Mouse (Mus musculus) ES-E14 (cell line): ENCODE measurements around the gene Nrg4. TPM values are rescaled to one million over a fixed set of nuclear protein-coding genes. Genes with fewer than 3 reads are reported as not detected.

Source experiments
- DNase-seq: peaks from one replicate; pipeline ENCODE4 v3.0.0-alpha.2; 2013; ENCODE audit warnings: low read depth, low spot score
- H3K27ac ChIP-seq: 2 replicates; pipeline ENCODE4 v1.5.1; 2012; ENCODE audit warnings: low read depth, mild to moderate bottlenecking, low read length, moderate library complexity, mixed read lengths; ENCODE audit not compliant: poor library complexity, insufficient read depth, severe bottlenecking
- H3K36me3 ChIP-seq: 2 replicates; pipeline ENCODE4 v1.6.1; 2012; ENCODE audit warnings: mild to moderate bottlenecking, low read length, moderate library complexity, mixed read lengths; ENCODE audit not compliant: control insufficient read depth, poor library complexity, insufficient read depth, severe bottlenecking
- H3K4me1 ChIP-seq, 2 experiments: fragments of 150-350 bp in 1 of 2; sonication (generic) in 1 of 2; 2 replicates each; pipeline ENCODE4 v1.6.1; 2012; ENCODE audit warnings: low read length in 2 of 2, mild to moderate bottlenecking in 1 of 2, mixed read lengths in 1 of 2; ENCODE audit not compliant: control insufficient read depth in 2 of 2, insufficient read depth in 2 of 2, poor library complexity in 1 of 2
- H3K4me3 ChIP-seq, 2 experiments: fragments of 150-350 bp in 1 of 2; sonication (generic) in 1 of 2; 2 replicates each; pipeline ENCODE4 v1.5.1; 2012; ENCODE audit warnings: low read length in 2 of 2, low read depth in 1 of 2, mild to moderate bottlenecking in 1 of 2, mixed read lengths in 1 of 2; ENCODE audit not compliant: insufficient read depth in 1 of 2, poor library complexity in 1 of 2, severe bottlenecking in 1 of 2
- H3K9ac ChIP-seq: 2 replicates; pipeline ENCODE4 v1.6.1; 2012; ENCODE audit warnings: low read depth, mild to moderate bottlenecking, low read length, mixed read lengths; ENCODE audit not compliant: poor library complexity, insufficient read depth, severe bottlenecking
- H3K9me3 ChIP-seq: fragments of 150-350 bp; sonication (generic); 2 replicates; pipeline ENCODE4 v1.6.1; 2012; ENCODE audit warnings: low read depth, mild to moderate bottlenecking, low read length; ENCODE audit not compliant: control insufficient read depth, insufficient read depth
- CHD2 ChIP-seq: IDR thresholded peaks from 2 replicates; pipeline ENCODE4 v1.6.1; 2014; ENCODE audit warnings: mild to moderate bottlenecking, low read depth, low read length, inconsistent platforms
- HCFC1 ChIP-seq: IDR thresholded peaks from 2 replicates; pipeline ENCODE4 v1.6.1; 2012; ENCODE audit warnings: low read length, inconsistent platforms, borderline replicate concordance; ENCODE audit not compliant: insufficient read depth
- MAFK ChIP-seq: IDR thresholded peaks from 2 replicates; pipeline ENCODE4 v1.6.1; 2014; ENCODE audit warnings: mild to moderate bottlenecking, low read depth, low read length, inconsistent platforms; ENCODE audit not compliant: insufficient read depth
- ZC3H11A ChIP-seq: IDR thresholded peaks from 2 replicates; pipeline ENCODE4 v1.6.1; 2012; ENCODE audit warnings: low read depth, mild to moderate bottlenecking, inconsistent platforms, low read length, borderline replicate concordance
- ZNF384 ChIP-seq: IDR thresholded peaks from 2 replicates; pipeline ENCODE4 v1.6.1; 2012; ENCODE audit warnings: low read depth, low read length, inconsistent platforms
- in situ Hi-C, 2 experiments: fragments of 600-800 bp; cut with MboI; formaldehyde crosslinking; loops; one replicate each; pipeline ENCODE4 v1.15.1; 2025; ENCODE audit warnings: low sequenced_read_pairs in 2 of 2, inconsistent platforms in 1 of 2; ENCODE audit not compliant: unreplicated experiment in 2 of 2
- total RNA-seq: library from RNA; depleted of rRNA; stranded (reverse); fragments of 300-350 nt; gene quantifications from 2 replicates; pipeline ENCODE4 v1.2.3, GENCODE M21; 2012

Nrg4 gene
- total RNA-seq, 1 experiment: 5.8 TPM

GRCm38 (mm10) chr9:55279114-55279825 lies 47.4 kb downstream of the Nrg4 start:
- in situ Hi-C loops: no loop called here
- no peaks in the 10 kb centered on the region for H3K36me3 ChIP-seq
- TF ChIP-seq MAFK (no peak), HCFC1 (no peak), ZC3H11A (no peak), CHD2 (no peak), ZNF384 (no peak)
- H3K27ac ChIP-seq: no peak overlapping the region
- H3K4me3 ChIP-seq: no peak overlapping the region
- no peak for DNase-seq
- H3K4me1 ChIP-seq: 0 out of 4 replicates have a peak, but pooled peaks cover 0 to 2% of the 10 kb centered on the region in 2 experiments
- no peaks in the 10 kb centered on the region for H3K9me3 ChIP-seq
- H3K9ac ChIP-seq: no peak overlapping the region

- in situ Hi-C loops: no loop called here
- no peak overlapping the region for H3K4me3 ChIP-seq
- H3K36me3 ChIP-seq: no peaks in the 10 kb centered on the region
- no peak overlapping the region for H3K27ac ChIP-seq
- DNase-seq: no peak
- TF ChIP-seq ZNF384: no peak
- TF ChIP-seq MAFK: no peak
- no peak for TF ChIP-seq HCFC1
- no peak for TF ChIP-seq CHD2
- no peak for TF ChIP-seq ZC3H11A
- no peaks in the 10 kb centered on the region for H3K9me3 ChIP-seq
- H3K9ac ChIP-seq: no peak overlapping the region
- H3K4me1 ChIP-seq: peaks cover 0 to 2% of the 10 kb centered on the region in 2 experiments; a peak in 1 of 4 replicates
Observed at GRCm38 (mm10) chr9:55277562-55277961, 49.1 kb downstream of the Nrg4 start.

GRCm38 (mm10) chr9:55273906-55274305 lies 52.7 kb downstream of the Nrg4 start:
- no peaks in the 10 kb centered on the region for H3K9me3 ChIP-seq
- peaks cover 0 to 4% of the 10 kb centered on the region in 2 experiments; a peak in 1 of 4 replicates for H3K4me1 ChIP-seq
- no peak overlapping the region for H3K9ac ChIP-seq
- H3K36me3 ChIP-seq: no peaks in the 10 kb centered on the region
- H3K27ac ChIP-seq: no peak overlapping the region
- DNase-seq: no peak
- no peak overlapping the region for H3K4me3 ChIP-seq
- in situ Hi-C loops: no loop called here
- TF ChIP-seq ZC3H11A (no peak), ZNF384 (no peak), CHD2 (no peak), HCFC1 (no peak), MAFK (no peak)

GRCm38 (mm10) chr9:55271960-55272560 lies 54.6 kb downstream of the Nrg4 start:
- H3K4me1 ChIP-seq: peaks cover 0 to 4% of the 10 kb centered on the region in 2 experiments; a peak in 1 of 4 replicates
- no peak overlapping the region for H3K9ac ChIP-seq
- in situ Hi-C loops: no loop called here
- H3K36me3 ChIP-seq: no peaks in the 10 kb centered on the region
- no peak overlapping the region for H3K27ac ChIP-seq
- no peak for DNase-seq
- H3K4me3 ChIP-seq: no peak overlapping the region
- TF ChIP-seq HCFC1 (no peak), MAFK (no peak), ZNF384 (no peak), CHD2 (no peak), ZC3H11A (no peak)
- no peaks in the 10 kb centered on the region for H3K9me3 ChIP-seq
